Mouse (Mus musculus): ENCODE measurements around the gene Man1a. TPM values are rescaled to one million over a fixed set of nuclear protein-coding genes. Genes with fewer than 3 reads are reported as not detected.

Man1a gene
- polyA plus RNA-seq, 1 experiment = 13.2 TPM

DNA sequence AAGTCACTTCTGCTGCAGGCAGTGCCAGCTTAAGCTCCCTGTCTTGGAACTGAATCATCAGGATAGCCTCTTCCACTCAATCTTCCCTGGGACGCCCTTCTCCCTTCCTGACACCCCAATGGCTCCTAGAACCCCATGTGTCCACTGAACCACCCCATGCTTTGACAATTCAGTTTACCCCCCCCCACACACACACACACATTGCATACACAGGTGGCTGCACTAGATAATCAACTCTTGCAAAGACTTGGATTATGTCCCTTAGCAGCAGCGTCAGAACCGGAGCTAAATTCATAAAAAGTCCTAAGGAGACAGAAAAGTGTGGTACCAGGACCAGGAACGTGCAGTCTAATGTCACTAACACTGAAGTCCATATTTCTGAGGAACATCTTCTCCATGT lies 47.5 kb downstream of the Man1a start:
- peaks cover 6% of the 10 kb centered on the region for H3K4me1 ChIP-seq (ENCODE audit: control insufficient read depth, insufficient read depth, low read length)
- no peak overlapping the region for H3K4me3 ChIP-seq (replicated peaks; ENCODE audit: extremely low read depth, low read depth, low read length)
- DNase-seq = no peak
- WGBS = 98% methylated on average over 4 of the region's 4 CpGs
- TF ChIP-seq POLR2A (IDR thresholded peaks at IDR 0.05; ENCODE audit: borderline replicate concordance, extremely low read depth, low read depth, low read length) = no peak
- no peak for TF ChIP-seq CTCF (IDR thresholded peaks at IDR 0.05; ENCODE audit: insufficient read depth, low read length)

DNA sequence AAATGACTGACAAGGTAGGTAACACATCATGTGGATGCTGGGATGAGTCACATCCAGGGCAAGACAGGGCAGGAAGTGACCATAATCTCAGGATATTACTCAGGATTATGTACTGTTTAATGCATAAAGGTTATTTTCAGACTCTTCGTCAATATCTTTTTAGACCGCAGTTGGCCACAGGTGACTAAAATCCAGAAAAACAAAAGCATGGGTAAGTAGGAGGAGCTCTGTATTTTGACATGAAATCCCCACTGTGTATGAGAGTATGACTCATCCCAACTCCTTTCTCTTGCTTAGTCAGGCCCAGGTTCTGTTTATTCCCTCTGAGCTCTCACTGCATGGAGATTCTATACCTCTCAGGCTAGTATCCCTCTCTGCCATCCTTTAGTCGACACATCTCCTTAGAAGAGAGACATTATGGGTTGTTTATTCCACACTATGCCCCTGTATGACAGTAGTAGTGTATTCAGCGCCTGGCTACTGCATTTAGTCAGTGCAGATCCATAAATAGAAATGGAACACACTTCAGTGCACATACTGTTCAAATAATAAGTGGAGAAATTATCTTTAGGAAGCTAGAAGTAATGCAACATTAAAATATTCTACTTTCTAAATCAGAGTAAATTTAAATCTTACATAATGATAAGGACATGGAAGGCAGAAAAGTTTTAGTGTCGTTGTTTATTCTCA lies 49.5 kb downstream of the Man1a start:
- TF ChIP-seq POLR2A (IDR thresholded peaks at IDR 0.05; ENCODE audit: borderline replicate concordance, extremely low read depth, low read depth, low read length) = no peak
- TF ChIP-seq CTCF (IDR thresholded peaks at IDR 0.05; ENCODE audit: insufficient read depth, low read length) = no peak
- no peak overlapping the region for H3K4me3 ChIP-seq (replicated peaks; ENCODE audit: extremely low read depth, low read depth, low read length)
- WGBS = 70% methylated on average over 5 of the region's 5 CpGs
- DNase-seq = no peak
- H3K4me1 ChIP-seq (ENCODE audit: control insufficient read depth, insufficient read depth, low read length) = no peaks in the 10 kb centered on the region; the same call in 1 of the 2 replicates

DNA sequence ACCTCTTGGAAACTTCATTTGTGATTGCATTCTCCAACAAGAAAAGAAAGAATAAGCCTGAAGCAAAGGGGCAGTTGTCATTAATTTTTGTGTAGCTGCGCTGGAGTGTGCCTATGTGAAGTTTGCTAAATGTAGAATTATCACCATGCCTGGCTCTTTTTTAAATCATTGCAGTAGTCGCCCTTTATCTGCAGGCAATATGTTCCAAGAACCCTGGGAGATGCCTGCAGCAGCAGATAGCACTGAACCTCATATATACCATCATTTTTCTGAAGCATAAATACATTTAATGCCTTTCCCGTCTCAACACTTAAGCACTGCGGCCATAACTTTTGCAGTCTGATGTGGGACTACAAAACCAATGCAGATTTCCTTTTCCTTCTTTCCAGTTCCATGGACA lies 50.3 kb downstream of the Man1a start:
- H3K4me1 ChIP-seq (ENCODE audit: control insufficient read depth, insufficient read depth, low read length) = no peaks in the 10 kb centered on the region; the same call in 1 of the 2 replicates
- no peak for DNase-seq
- 87% methylated on average over 4 of the region's 4 CpGs for WGBS
- TF ChIP-seq CTCF (IDR thresholded peaks at IDR 0.05; ENCODE audit: insufficient read depth, low read length) (no peak), POLR2A (IDR thresholded peaks at IDR 0.05; ENCODE audit: borderline replicate concordance, extremely low read depth, low read depth, low read length) (no peak)
- H3K4me3 ChIP-seq (replicated peaks; ENCODE audit: extremely low read depth, low read depth, low read length) = no peak overlapping the region

DNA sequence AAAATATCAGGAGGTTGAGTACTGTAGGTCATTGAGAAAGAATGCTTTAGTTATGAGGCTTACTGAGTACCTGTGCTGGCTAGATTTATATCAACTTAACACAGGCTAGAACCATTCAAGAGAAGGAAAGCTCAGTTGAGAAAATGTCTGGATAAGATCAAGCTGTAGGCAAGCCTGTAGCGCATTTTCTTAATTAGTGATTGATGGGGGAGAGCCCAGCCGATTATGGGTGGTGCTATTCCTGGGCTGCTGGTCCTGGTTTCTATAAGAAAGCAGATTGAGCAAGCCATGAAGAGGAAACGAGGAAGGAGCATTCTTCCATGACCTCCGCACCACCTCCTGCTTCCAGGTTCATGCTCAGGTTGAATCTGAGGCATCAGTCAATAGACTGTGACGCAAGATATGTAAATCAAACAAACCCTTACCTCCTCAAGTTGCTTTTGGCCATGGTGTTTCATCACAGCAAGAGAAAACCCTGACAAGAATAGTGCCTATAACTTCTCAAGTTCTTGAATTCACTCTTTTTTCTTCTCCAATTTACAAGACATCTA lies 58.4 kb downstream of the Man1a start:
- TF ChIP-seq POLR2A (IDR thresholded peaks at IDR 0.05; ENCODE audit: borderline replicate concordance, extremely low read depth, low read depth, low read length) (no peak), CTCF (IDR thresholded peaks at IDR 0.05; ENCODE audit: insufficient read depth, low read length) (no peak)
- no peak overlapping the region for H3K4me3 ChIP-seq (replicated peaks; ENCODE audit: extremely low read depth, low read depth, low read length)
- no peaks in the 10 kb centered on the region for H3K4me1 ChIP-seq (ENCODE audit: control insufficient read depth, insufficient read depth, low read length)
- DNase-seq = no peak
- WGBS = 67% methylated on average over 5 of the region's 5 CpGs

DNA sequence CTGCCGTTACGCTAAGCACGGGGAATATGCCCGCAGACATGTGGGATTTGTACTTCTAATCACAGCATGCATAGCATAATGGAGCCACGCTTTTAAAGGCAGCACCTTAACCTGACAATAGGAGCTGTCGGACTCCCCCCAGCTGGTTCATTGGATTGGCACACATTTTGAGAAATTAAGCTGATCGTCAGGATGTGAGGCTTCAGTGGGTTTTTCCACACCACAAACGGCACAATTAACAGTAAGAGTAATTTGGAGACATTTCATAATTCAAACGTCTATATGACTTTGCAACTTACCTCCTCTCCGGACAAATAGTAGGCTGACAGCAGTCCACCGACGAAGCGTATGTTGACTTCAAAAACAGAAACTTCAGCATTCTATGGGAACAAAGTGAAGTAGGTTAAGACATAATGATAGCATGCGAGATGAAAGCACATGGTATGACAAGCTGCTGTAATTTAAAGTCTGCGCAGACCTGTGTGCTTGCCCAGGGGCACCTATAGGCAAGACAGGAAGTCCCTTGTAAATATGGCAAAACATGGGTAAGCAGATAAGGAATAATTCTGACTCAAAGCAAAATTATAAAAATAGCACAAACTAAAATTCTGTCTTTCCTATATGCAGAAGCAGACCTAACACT lies 62.2 kb downstream of the Man1a start:
- TF ChIP-seq POLR2A (IDR thresholded peaks at IDR 0.05; ENCODE audit: borderline replicate concordance, extremely low read depth, low read depth, low read length) (no peak), CTCF (IDR thresholded peaks at IDR 0.05; ENCODE audit: insufficient read depth, low read length) (no peak)
- whole genome bisulfite sequencing = 75% methylated on average over 15 of the region's 15 CpGs

DNA sequence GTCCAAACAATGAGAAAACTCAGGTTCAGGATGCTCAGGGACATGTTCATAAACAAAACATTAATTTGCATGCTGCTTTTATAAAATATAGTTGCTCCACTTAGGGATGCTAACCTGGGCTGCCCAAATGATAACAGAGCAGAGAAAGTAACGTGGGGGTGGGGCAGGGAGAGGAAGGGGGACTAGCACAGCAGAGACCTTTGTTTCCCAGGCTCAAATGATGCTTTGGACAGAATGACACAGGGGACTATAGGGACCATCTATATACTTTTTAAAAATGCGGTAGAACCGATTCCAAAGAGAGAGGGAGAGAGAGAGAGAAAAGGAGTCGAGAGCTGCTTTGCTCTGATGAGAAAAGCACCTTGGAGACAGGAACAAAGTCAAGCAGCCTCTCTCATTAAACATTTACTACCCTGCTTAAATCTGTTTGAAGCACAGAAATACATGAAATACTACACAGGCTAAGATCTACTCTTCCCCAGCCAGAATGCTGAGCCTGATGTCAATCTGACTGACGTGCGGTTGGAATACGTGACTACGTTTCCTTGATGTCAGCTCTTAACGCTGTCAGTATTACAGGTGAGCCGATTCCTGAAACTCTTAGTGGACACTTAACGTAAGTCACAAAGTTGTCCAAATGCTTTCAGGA lies 63.1 kb downstream of the Man1a start:
- DNase-seq = no peak
- WGBS = 80% methylated on average over 11 of the region's 11 CpGs
- H3K4me3 ChIP-seq (replicated peaks; ENCODE audit: extremely low read depth, low read depth, low read length) = no peak overlapping the region
- TF ChIP-seq POLR2A (IDR thresholded peaks at IDR 0.05; ENCODE audit: borderline replicate concordance, extremely low read depth, low read depth, low read length) (no peak), CTCF (IDR thresholded peaks at IDR 0.05; ENCODE audit: insufficient read depth, low read length) (no peak)
- no peaks in the 10 kb centered on the region for H3K4me1 ChIP-seq (ENCODE audit: control insufficient read depth, insufficient read depth, low read length)

More for the DNA sequence above, 62.2 kb downstream of the Man1a start:
- Histone ChIP-seq H3K4me1 (ENCODE audit: control insufficient read depth, insufficient read depth, low read length) (no peaks in the 10 kb centered on the region), H3K4me3 (replicated peaks; ENCODE audit: extremely low read depth, low read depth, low read length) (no peak overlapping the region)
- no peak for DNase-seq

DNA sequence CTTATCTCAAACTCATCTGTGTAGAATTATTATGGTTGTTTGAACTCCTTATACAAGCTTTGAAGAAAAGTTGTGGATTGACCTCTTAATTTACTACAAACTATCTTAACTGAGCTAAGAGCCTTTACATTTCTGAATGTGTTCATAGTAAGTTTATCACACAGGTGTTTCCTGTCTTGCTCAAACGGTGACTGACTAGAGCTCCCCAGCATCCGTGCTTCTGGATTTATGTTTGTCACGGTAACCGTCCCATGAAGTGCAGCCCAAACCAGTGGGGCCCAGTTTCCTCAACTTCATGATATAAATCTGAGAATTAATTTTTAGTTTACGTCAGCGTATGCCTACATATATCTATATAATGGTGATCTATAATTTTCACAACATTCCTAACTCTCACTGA lies 67.3 kb downstream of the Man1a start:
- DNase-seq = no peak
- no peaks in the 10 kb centered on the region for H3K4me1 ChIP-seq (ENCODE audit: control insufficient read depth, insufficient read depth, low read length)
- WGBS = 61% methylated on average over 6 of the region's 6 CpGs
- no peak overlapping the region for H3K4me3 ChIP-seq (replicated peaks; ENCODE audit: extremely low read depth, low read depth, low read length)
- no peak for TF ChIP-seq CTCF (IDR thresholded peaks at IDR 0.05; ENCODE audit: insufficient read depth, low read length)
- TF ChIP-seq POLR2A (IDR thresholded peaks at IDR 0.05; ENCODE audit: borderline replicate concordance, extremely low read depth, low read depth, low read length) = no peak

DNA sequence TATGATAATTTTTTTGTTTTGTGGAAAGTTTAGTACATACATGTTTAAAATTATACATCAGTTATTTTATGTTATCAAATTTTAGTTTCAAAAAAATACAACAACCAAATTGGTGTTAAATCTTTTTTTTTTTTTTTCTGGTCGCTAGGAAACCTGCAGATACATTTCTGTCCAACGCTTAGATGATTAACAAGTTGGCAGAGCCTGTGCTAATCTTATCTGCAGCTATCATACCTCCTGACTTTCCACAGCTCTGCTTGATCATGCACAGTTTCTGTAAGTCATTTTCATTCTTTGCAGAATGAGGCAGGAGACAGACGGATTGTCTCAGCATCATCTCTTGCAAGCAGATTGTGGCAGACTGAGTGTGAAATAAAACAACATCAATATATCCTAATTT lies 69.5 kb downstream of the Man1a start:
- Histone ChIP-seq H3K4me1 (ENCODE audit: control insufficient read depth, insufficient read depth, low read length) (no peaks in the 10 kb centered on the region), H3K4me3 (replicated peaks; ENCODE audit: extremely low read depth, low read depth, low read length) (no peak overlapping the region)
- TF ChIP-seq POLR2A (IDR thresholded peaks at IDR 0.05; ENCODE audit: borderline replicate concordance, extremely low read depth, low read depth, low read length) (no peak), CTCF (IDR thresholded peaks at IDR 0.05; ENCODE audit: insufficient read depth, low read length) (no peak)
- 61% methylated on average over 3 of the region's 3 CpGs for WGBS
- no peak for DNase-seq

DNA sequence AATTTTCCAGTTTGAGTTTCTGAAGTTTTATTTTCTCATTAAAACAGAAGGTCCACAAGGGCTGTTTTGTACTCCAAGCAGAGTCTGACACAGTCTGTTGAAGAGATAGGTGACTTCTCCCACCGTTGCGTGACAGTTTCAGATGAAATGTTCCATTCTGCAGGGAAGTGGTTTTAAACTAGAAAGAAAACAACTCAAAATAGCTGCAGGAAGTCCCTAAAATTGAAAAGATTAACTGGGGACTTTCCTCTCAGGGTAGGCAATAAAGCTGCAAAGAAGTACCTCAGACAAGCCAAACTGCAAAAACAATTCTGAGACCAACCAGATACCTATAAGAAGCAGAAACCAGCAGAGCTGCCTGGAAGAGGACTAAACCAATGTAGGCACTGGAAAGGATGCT lies 70.6 kb downstream of the Man1a start:
- WGBS = 85% methylated on average over 2 of the region's 2 CpGs
- H3K4me1 ChIP-seq (ENCODE audit: control insufficient read depth, insufficient read depth, low read length) = no peaks in the 10 kb centered on the region
- H3K4me3 ChIP-seq (replicated peaks; ENCODE audit: extremely low read depth, low read depth, low read length) = no peak overlapping the region
- no peak for DNase-seq
- TF ChIP-seq CTCF (IDR thresholded peaks at IDR 0.05; ENCODE audit: insufficient read depth, low read length) = no peak
- no peak for TF ChIP-seq POLR2A (IDR thresholded peaks at IDR 0.05; ENCODE audit: borderline replicate concordance, extremely low read depth, low read depth, low read length)

All from lung, adult 2 months (tissue).